Mouse (Mus musculus) liver, postnatal 0 days (tissue): ENCODE measurements at regions not wholly inside any gene's neighbourhood (a gene's known extent, or its start where the extent isn't known, plus 50 kb on each side); places are given as distances from the start of the nearest gene placed in this dataset.

Experiments
- CTCF ChIP-seq: sonication (generic); IDR thresholded peaks from 2 replicates; pipeline ENCODE4 v1.5.1; 2016; ENCODE audit warnings: antibody characterized with exemption, low read depth
- EP300 ChIP-seq: IDR thresholded peaks from 2 replicates; pipeline ENCODE4 v1.6.1; 2016; ENCODE audit warnings: antibody characterized with exemption, low read depth, mild to moderate bottlenecking

DNA sequence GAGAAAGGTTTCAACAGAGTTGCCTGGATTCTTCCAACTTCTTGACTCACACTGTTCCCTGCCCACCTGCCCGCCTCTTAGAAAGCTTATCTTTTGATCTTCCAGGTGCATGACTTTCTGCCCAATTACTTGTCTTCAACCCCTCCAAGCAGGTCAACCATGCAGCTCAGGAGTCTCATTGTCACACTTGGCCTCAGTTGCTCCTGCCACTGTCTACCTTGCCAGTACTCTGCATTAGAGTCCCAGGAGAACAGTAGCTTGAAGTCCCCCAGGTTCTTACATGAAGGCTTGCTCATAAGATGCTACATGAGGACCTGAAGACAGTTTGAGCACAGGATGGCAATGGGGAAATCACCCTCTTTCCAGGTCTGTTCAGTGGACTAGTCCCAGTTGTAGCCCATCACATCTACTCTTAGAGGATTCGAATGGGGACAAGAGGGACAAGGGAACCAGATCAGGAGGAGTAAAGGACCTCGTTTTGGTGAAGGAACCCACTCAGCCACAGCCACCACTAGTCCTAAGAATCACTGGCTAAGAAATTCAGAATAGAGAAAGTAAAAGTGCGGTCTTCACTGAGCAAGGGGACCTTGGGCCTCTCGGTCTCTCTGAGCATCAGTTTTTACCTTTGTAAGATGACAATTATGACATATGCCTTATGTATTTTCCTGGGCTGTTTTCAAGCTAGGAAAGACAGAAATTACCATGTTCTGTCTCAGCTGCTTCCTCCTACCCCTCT is 185.3 kb upstream of the Bcl6 start:
- no peak for TF ChIP-seq CTCF
- no peak for TF ChIP-seq EP300
